Mouse (Mus musculus): ENCODE data around the gene Olfr64. TPM values are rescaled to one million over a fixed set of nuclear protein-coding genes. Genes with fewer than 3 reads are reported as not detected.

Gene Olfr64
- polyA plus RNA-seq (2016; fragmentation: Nextera tagmentation; extraction: Ambion mirVana), result not detected in 2 replicates

DNA sequence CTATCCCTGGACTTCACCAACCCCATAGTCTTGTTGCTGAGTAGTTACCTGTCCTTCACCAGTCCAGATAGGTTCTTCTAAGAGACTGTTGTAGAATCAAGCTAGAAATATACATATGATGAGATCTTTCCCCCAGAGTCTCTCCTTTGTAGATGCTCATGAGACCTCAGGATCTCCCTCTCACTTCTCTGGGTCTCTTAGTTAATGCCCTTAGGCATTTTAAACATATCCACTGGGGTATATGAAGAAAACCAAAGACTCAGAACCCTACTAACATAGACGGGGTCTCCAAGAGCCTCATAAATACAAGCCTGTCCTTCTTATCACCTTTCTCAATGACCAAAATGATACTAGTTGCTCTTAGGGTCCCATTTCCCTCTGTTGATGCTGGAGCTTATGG lies at the start of gene Olfr64:
Gene Olfr64 (minus strand): TSS at position 101 of the 400 bp plus-strand sequence.
- WGBS, result 80% methylated on average over 1 of the region's 1 CpGs
- H3K4me1 ChIP-seq, result no peaks in the 10 kb centered on the region
- no peak within 1 kb of the TSS for H3K9ac ChIP-seq
- H3K27me3 ChIP-seq, result no peaks in the 10 kb centered on the region
- no peak for ATAC-seq (ENCODE audit: insufficient number of reproducible peaks, insufficient read depth, low FRiP score, low TSS enrichment)
- no peak within 1 kb of the TSS for H3K27ac ChIP-seq
- H3K4me3 ChIP-seq, result no peak within 1 kb of the TSS
- H3K4me2 ChIP-seq (replicated peaks), result no peak within 1 kb of the TSS
- no peaks in the 10 kb centered on the region for H3K9me3 ChIP-seq
- H3K36me3 ChIP-seq, result no peaks in the 10 kb centered on the region

DNA sequence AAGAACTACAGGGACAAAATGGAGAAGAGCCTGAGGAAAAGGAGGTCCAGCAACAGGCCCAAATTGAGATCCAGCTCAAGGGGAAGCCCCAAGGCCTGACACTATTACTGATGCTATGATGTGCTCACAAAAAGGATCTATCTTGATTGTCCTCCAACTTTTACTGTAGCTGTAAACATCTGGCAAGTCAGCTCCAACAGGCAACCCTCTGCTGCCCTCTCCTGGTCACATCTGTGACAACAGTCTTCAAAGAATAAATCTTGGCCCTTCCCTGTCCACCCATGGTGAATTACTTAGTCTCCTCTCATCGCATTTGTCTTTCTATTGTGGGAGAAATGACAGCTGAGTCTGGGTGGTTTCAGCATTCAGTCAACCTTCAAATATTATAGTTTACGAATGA lies 48.4 kb upstream of the Olfr64 start:
- no peaks in the 10 kb centered on the region for H3K36me3 ChIP-seq
- H3K4me1 ChIP-seq, result no peaks in the 10 kb centered on the region
- no peak overlapping the region for H3K4me2 ChIP-seq (replicated peaks)
- H3K9me3 ChIP-seq, result no peaks in the 10 kb centered on the region
- ATAC-seq (ENCODE audit: insufficient number of reproducible peaks, insufficient read depth, low FRiP score, low TSS enrichment), result no peak
- 27% methylated on average over 2 of the region's 2 CpGs for WGBS
- no peaks in the 10 kb centered on the region for H3K27me3 ChIP-seq
- H3K9ac ChIP-seq, result no peak overlapping the region
- H3K4me3 ChIP-seq, result no peak overlapping the region
- H3K27ac ChIP-seq, result no peak overlapping the region

DNA sequence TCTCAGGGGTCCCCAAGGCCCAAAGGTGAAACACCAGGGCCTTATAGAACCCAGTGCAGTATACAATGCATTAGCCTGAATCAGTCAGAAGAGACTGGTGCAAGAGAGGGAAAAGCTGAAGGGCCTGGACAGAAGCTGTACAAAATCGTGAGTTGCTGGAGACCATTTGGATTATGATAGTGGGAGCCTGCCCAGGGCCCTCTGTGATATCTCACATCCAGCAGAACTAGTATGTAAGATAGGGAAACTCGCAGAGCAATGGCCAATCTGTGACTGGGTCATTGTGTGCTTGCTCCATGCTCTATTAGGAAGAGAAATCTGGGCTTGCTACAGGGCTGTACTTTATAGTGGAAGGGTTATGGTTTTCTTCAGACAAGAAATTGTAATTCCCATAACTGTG lies 40.0 kb upstream of the Olfr64 start, which contains the start of gene Olfr632:
Gene Olfr632 (plus strand): TSS at position 84 of the 400 bp plus-strand sequence.
- 62% methylated on average over 2 of the region's 2 CpGs for WGBS
- Histone ChIP-seq H3K9me3 (no peaks in the 10 kb centered on the region), H3K4me3 (no peak within 1 kb of the TSS), H3K27ac (no peak within 1 kb of the TSS), H3K4me1 (no peaks in the 10 kb centered on the region), H3K36me3 (no peaks in the 10 kb centered on the region), H3K9ac (no peak within 1 kb of the TSS), H3K27me3 (no peaks in the 10 kb centered on the region), H3K4me2 (replicated peaks) (no peak within 1 kb of the TSS)
- no peak for ATAC-seq (ENCODE audit: insufficient number of reproducible peaks, insufficient read depth, low FRiP score, low TSS enrichment)

DNA sequence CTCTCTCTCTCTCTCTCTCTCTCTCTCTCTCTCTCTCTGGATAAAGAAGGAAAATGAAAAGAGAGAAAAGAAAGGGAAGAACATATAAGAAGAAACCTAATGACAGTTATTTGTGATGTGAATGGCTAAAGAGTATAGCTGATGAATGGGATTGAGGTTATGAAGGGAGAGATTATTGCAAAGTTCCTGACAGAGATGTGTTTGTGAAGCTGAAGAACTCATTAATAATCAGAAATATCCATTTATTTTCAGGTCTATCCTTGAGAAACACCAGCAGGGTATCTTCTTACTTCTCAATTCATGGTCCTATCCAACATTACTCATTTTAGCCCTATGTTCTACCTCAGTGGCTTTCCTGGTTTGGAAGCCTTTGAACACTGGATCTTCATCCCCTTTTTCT lies 34.2 kb upstream of the Olfr64 start, which contains the start of gene Olfr631:
Gene Olfr631 (plus strand): TSS at position 301 of the 400 bp plus-strand sequence.
- no peak for ATAC-seq (ENCODE audit: insufficient number of reproducible peaks, insufficient read depth, low FRiP score, low TSS enrichment)
- no peaks in the 10 kb centered on the region for H3K9me3 ChIP-seq
- H3K36me3 ChIP-seq, result no peaks in the 10 kb centered on the region
- no peak within 1 kb of the TSS for H3K27ac ChIP-seq
- H3K4me3 ChIP-seq, result no peak within 1 kb of the TSS
- no peak within 1 kb of the TSS for H3K4me2 ChIP-seq (replicated peaks)
- no peak within 1 kb of the TSS for H3K9ac ChIP-seq
- no peaks in the 10 kb centered on the region for H3K4me1 ChIP-seq
- H3K27me3 ChIP-seq, result no peaks in the 10 kb centered on the region

DNA sequence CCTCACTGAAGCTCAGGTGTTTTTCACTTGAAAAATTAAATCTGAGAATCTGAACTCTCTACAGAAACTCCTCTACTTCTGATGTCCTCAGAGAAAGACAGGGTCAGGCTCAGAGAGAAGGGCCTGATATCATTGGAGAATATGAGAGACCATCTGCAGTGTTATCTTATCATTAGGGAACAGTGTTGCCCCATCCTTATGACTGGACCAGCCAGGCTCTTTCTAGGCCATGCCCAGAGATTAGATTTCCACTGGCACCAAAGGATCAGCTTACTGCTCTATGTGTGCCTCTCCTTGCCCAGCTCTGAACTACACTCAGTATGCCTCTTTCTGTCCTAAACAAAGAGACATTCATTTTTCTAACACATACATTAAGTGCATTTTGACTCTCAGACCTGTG lies 21.1 kb upstream of the Olfr64 start:
- no peak overlapping the region for H3K27ac ChIP-seq
- no peak overlapping the region for H3K9ac ChIP-seq
- H3K9me3 ChIP-seq, result no peaks in the 10 kb centered on the region
- H3K27me3 ChIP-seq, result no peaks in the 10 kb centered on the region
- H3K4me1 ChIP-seq, result no peaks in the 10 kb centered on the region
- no peak for ATAC-seq (ENCODE audit: insufficient number of reproducible peaks, insufficient read depth, low FRiP score, low TSS enrichment)
- no peak overlapping the region for H3K4me3 ChIP-seq
- H3K4me2 ChIP-seq (replicated peaks), result no peak overlapping the region
- no peaks in the 10 kb centered on the region for H3K36me3 ChIP-seq

DNA sequence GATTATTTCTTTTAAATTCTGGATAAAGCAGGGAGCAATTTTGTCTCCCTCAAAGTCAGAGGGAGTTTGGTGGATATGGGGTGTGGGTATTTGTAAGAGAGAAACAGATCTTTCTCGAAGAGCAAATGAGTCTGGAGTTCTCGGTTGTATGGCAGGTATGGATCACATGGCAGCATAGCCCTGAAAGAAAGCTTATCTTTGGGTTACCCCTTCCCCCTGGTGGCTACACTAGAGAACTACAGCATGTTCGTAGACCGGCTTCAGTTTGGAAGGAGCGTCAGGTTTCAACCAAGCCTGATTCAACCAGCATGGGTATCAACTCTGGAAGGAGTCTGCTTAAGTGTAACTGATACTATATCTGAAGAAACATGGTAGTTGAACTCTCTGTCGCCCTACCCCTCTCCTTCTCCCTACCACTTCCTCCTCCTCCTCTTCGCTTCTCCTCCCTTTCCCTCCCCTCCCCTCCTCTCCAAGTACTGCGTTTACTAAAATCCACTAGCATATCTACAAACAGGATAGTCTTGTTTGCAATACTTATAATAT lies 18.8 kb upstream of the Olfr64 start:
- Histone ChIP-seq H3K27me3 (no peaks in the 10 kb centered on the region), H3K4me3 (no peak overlapping the region), H3K27ac (no peak overlapping the region), H3K9me3 (no peaks in the 10 kb centered on the region), H3K4me1 (no peaks in the 10 kb centered on the region), H3K9ac (no peak overlapping the region), H3K4me2 (replicated peaks) (no peak overlapping the region), H3K36me3 (no peaks in the 10 kb centered on the region)
- WGBS, result 39% methylated on average over 8 of the region's 8 CpGs
- ATAC-seq (ENCODE audit: insufficient number of reproducible peaks, insufficient read depth, low FRiP score, low TSS enrichment), result no peak

DNA sequence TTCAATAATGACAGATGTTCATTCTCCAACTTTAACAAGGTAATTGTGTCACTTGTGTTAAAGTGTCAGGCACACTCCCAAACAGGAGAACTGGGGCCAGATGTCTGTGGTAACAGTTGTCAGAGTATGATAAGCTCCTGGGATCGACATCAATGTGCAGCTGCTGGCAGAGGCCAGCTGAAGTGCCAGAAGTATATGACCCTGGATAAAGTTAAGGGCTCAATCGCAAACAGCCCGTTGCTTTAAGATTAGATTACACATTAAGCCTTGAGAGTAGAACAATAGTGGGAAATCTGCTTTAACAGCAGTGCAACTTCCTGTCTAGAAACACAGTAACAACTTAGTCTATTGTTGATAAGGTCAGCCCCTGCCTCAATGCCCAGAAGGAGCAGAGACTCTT lies 15.8 kb upstream of the Olfr64 start:
- Histone ChIP-seq H3K9me3 (no peaks in the 10 kb centered on the region), H3K27me3 (no peaks in the 10 kb centered on the region), H3K36me3 (no peaks in the 10 kb centered on the region), H3K4me1 (no peaks in the 10 kb centered on the region), H3K27ac (no peak overlapping the region), H3K9ac (no peak overlapping the region), H3K4me2 (replicated peaks) (no peak overlapping the region), H3K4me3 (no peak overlapping the region)
- ATAC-seq (ENCODE audit: insufficient number of reproducible peaks, insufficient read depth, low FRiP score, low TSS enrichment), result no peak
- WGBS, result 15% methylated on average over 3 of the region's 3 CpGs

DNA sequence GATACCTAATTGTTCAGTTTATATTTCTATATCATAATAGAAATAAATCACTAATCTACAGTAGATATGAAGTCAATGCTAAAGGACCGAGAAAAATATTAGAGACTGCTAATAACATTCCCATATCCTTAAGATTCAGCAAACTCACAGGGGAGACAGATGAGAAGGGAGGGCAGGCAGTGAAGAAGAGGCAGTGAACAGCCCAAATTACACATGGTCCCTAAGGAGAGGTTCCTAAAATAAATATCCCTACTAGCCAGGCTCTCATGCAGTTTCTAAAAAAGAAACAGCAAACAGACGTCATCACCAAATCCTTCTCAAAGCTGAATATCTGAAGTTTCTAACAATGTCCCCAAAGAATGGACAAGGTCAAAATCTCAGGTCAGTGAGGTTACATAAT lies 8.9 kb upstream of the Olfr64 start, which contains the start of gene Olfr65:
Gene Olfr65 (plus strand): TSS at position 301 of the 400 bp plus-strand sequence.
- Histone ChIP-seq H3K27me3 (no peaks in the 10 kb centered on the region), H3K4me1 (no peaks in the 10 kb centered on the region), H3K36me3 (no peaks in the 10 kb centered on the region), H3K27ac (no peak within 1 kb of the TSS), H3K9me3 (no peaks in the 10 kb centered on the region), H3K4me2 (replicated peaks) (no peak within 1 kb of the TSS), H3K4me3 (no peak within 1 kb of the TSS), H3K9ac (no peak within 1 kb of the TSS)
- no peak for ATAC-seq (ENCODE audit: insufficient number of reproducible peaks, insufficient read depth, low FRiP score, low TSS enrichment)
- WGBS, result 71% methylated on average over 2 of the region's 2 CpGs

DNA sequence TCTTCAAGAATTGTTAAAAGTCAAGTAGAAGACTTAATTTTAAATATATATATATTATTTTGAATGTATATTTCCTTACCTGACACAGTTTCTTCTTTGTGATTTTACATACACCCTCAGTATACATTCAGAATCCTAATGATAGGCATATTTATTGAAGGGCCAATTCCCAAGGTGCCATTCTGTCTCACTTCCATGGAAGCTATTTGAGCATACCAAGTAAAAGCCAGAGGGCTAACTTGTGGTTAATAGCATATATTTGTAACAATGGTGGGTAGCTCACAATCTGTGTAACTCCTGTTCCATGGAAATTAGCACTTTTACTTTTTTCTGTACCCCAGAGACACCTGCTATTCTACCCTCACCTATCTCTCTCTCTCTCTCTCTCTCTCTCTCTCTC lies 8.1 kb downstream of the Olfr64 start, which contains the start of gene Olfr66:
Gene Olfr66 (minus strand): TSS at position 101 of the 400 bp plus-strand sequence.
- Histone ChIP-seq H3K9ac (no peak within 1 kb of the TSS), H3K27me3 (no peaks in the 10 kb centered on the region), H3K36me3 (no peaks in the 10 kb centered on the region), H3K4me1 (no peaks in the 10 kb centered on the region), H3K4me3 (no peak within 1 kb of the TSS), H3K9me3 (no peaks in the 10 kb centered on the region), H3K27ac (no peak within 1 kb of the TSS), H3K4me2 (replicated peaks) (no peak within 1 kb of the TSS)
- ATAC-seq (ENCODE audit: insufficient number of reproducible peaks, insufficient read depth, low FRiP score, low TSS enrichment), result no peak

DNA sequence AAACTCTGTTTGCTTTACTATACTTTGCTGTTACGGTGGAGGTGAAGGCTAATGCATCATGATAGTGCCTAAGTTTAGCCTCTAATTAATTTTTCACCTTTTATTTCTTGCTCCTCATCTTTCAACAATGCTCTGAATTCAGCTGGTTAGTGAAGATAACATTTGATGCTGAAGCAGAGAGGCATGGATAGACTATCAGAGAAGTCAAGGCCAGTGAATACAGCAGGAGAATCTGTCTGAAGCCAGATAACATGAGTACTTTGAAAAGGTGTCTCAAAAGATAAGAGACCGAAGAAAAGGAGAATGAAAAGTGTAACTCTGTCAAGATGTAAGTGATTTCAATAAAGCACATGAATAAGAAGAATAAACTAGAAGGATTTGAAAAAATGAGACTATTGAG lies 17.2 kb downstream of the Olfr64 start:
- ATAC-seq (ENCODE audit: insufficient number of reproducible peaks, insufficient read depth, low FRiP score, low TSS enrichment), result no peak
- 84% methylated on average over 2 of the region's 2 CpGs for WGBS

DNA sequence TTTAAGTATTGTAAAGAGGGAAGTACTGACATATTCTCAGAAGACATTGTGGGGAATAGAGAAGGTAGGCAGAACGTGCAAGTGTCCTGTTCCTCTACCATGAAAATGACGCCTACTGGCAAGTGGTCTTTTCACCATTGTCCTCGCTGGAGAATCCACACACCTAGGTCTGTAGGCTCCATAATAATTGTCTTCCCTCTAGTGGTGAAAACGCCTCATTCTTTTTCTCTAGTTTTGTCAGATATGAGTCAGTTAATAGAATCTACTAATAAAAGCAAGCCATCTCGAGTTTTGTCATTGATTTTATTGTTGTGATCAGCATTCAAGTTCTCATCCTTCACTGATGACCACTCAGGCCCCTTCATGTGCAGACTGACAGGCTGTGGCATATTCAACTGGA lies 19.8 kb downstream of the Olfr64 start:
- Histone ChIP-seq H3K4me1 (no peaks in the 10 kb centered on the region), H3K27me3 (no peaks in the 10 kb centered on the region), H3K27ac (no peak overlapping the region), H3K9ac (no peak overlapping the region), H3K4me3 (no peak overlapping the region), H3K36me3 (no peaks in the 10 kb centered on the region), H3K4me2 (replicated peaks) (no peak overlapping the region), H3K9me3 (no peaks in the 10 kb centered on the region)
- ATAC-seq (ENCODE audit: insufficient number of reproducible peaks, insufficient read depth, low FRiP score, low TSS enrichment), result no peak
- 46% methylated on average over 5 of the region's 5 CpGs for WGBS

More for the DNA sequence above, 17.2 kb downstream of the Olfr64 start:
- Histone ChIP-seq H3K4me2 (replicated peaks) (no peak overlapping the region), H3K4me3 (no peak overlapping the region), H3K4me1 (no peaks in the 10 kb centered on the region), H3K36me3 (no peaks in the 10 kb centered on the region), H3K9me3 (no peaks in the 10 kb centered on the region), H3K9ac (no peak overlapping the region), H3K27ac (no peak overlapping the region), H3K27me3 (no peaks in the 10 kb centered on the region)

DNA sequence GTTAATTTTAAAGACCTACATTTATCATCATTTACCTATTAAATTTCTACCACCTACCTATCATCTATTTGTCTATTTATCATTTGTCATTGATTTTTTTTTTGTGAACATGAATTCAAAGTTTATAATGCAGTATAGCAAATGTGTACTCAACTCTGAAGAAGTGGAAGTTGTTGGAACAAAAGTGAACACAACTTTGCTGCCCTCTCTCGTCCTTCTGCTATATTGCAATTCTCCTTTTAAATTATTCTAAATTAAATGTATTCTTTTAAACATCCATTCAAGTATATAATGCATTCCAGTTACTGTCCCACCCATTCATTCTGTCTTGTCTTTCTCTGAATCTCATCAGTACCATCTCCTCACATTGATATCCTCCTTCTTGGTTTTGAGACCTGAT lies 21.2 kb downstream of the Olfr64 start:
- Histone ChIP-seq H3K27me3 (no peaks in the 10 kb centered on the region), H3K9ac (no peak overlapping the region), H3K9me3 (no peaks in the 10 kb centered on the region), H3K4me1 (no peaks in the 10 kb centered on the region), H3K4me2 (replicated peaks) (no peak overlapping the region), H3K4me3 (no peak overlapping the region), H3K27ac (no peak overlapping the region), H3K36me3 (no peaks in the 10 kb centered on the region)
- 3% methylated on average over 1 of the region's 1 CpGs for WGBS
- ATAC-seq (ENCODE audit: insufficient number of reproducible peaks, insufficient read depth, low FRiP score, low TSS enrichment), result no peak

DNA sequence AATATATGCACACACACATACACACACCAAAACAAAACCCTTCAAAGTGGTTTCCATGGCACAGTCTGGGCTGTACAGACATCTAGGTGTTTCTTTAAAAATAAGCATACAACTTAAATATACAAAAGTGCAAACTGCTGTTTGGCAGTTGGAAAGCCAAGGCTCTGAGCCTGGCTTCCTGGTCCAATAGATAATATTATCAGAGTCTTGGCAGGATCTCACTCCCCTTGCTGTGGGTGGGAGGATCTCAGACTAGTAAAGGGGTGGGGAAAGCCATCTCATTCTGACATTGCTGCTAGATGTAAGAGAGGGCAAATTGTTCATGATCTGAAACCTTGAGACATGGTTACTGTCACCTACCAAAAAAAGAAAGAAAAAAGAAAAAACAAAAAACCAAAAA lies 23.6 kb downstream of the Olfr64 start:
- no peaks in the 10 kb centered on the region for H3K9me3 ChIP-seq
- H3K4me2 ChIP-seq (replicated peaks), result no peak overlapping the region
- no peaks in the 10 kb centered on the region for H3K4me1 ChIP-seq
- no peak overlapping the region for H3K9ac ChIP-seq
- H3K27me3 ChIP-seq, result no peaks in the 10 kb centered on the region
- no peak for ATAC-seq (ENCODE audit: insufficient number of reproducible peaks, insufficient read depth, low FRiP score, low TSS enrichment)
- no peak overlapping the region for H3K4me3 ChIP-seq
- H3K36me3 ChIP-seq, result no peaks in the 10 kb centered on the region
- no peak overlapping the region for H3K27ac ChIP-seq

All from embryonic facial prominence, embryonic 12.5 days (tissue).